Mouse (Mus musculus) kidney, adult 8-10 months (tissue): Measurements from ENCODE around the gene Nop9.
A peak's percentile ranks its signal among the peaks of the same experiment; 100 is the strongest.

ENCODE experiments used
- DNase-seq, 2 experiments: peaks; one replicate each; pipeline ENCODE4 v3.0.0; 2022

Gene Nop9

DNA sequence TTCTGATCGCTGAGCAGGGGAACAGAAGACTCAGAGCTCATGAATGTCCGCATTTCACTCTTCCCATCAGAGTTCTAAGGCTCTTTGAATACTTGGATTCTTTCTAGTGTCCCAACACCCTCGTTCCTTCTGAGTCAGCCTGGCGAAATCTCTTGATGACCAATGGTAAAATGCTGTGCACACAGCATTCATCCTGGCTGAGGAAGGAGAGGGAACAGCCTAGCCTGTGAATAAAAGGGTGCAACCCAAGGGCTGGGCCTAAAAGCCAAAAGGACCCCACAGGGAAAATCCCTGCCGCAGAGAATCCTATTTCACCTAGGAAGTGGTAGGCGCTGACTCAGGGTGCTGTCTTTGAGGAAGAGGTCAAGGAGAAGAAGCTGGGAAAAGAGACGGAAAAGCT, 15.4 kb upstream of the Nop9 start:
- no peak for DNase-seq

DNA sequence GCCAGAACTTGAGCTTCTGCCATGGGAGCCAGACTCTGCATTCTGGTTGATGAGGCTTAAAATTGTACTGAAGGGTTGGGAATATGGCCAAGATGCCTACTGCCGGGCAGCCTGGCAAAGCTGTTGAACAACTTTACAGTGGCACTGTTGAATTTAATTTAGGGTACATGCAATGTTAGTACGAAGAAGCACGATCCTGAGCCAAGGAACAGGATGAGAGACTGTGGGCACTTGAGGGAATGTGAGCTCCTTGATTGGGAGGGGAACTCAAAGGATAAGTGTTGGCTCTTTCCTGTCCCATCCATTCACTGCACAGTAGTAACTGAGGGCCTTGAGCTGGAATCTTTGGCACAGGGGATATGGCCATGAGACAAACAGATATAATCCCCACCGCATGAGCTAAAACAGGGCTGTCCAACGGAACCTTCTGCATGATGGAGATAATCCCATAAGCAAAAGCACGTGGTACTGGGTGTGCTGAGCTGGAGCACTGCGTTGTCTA, 14.9 kb upstream of the Nop9 start:
- DNase-seq, result no peak

DNA sequence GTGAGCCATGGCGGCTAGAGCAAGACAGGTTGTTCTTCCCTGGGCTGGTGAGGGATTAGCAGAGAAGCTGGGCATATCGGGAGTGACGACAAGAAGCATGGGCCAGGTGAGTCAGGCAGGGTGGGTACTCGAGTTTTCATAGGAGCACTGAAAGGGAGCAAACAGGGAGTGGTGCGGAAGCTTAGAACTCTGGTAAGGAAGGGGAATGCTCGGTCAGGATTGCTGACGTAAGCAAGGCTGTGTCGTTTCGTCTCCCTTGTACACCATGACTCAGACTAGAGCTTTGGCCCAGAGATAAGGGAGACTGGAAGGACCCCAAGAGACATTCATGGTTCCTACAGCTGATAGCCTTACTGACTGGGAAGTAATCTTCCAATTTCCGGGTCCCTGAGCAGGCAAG, 11.6 kb upstream of the Nop9 start:
- no peak for DNase-seq

DNA sequence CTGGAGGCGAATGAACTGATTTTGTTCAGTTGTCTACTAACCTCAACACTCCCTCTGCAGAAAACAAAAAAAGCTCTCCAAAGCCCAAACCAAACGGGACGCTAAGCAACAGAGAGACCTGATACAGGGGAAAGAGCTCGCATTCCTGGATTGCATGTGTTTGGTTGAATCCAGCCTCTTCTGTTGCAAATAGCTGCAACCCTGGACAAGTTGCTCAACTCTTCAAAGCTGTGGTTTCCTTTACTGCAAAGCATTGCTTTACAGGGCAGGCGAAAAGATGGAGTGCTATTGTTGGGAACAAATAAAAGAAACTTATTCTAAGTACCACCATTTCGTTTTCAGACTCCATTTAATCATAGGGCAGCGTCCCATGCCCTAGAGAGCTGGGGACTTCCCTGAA, 10.6 kb upstream of the Nop9 start:
- no peak for DNase-seq

- DNase-seq, result no peak
Measured at GRCm38 (mm10) chr14:55735334-55735733, 10.2 kb upstream of the Nop9 start.

- DNase-seq, result no peak
Measured at GRCm38 (mm10) chr14:55735758-55736157, 9.7 kb upstream of the Nop9 start.

- peak; percentile 64 to 83 for DNase-seq
Measured at GRCm38 (mm10) chr14:55737086-55737687, 8.3 kb upstream of the Nop9 start.

GRCm38 (mm10) chr14:55743711-55744110, 1.8 kb upstream of the Nop9 start:
- DNase-seq, result peak; percentile 84 to 94

GRCm38 (mm10) chr14:55745861-55746237, 356 bp downstream of the Nop9 start:
- DNase-seq, result no peak

DNA sequence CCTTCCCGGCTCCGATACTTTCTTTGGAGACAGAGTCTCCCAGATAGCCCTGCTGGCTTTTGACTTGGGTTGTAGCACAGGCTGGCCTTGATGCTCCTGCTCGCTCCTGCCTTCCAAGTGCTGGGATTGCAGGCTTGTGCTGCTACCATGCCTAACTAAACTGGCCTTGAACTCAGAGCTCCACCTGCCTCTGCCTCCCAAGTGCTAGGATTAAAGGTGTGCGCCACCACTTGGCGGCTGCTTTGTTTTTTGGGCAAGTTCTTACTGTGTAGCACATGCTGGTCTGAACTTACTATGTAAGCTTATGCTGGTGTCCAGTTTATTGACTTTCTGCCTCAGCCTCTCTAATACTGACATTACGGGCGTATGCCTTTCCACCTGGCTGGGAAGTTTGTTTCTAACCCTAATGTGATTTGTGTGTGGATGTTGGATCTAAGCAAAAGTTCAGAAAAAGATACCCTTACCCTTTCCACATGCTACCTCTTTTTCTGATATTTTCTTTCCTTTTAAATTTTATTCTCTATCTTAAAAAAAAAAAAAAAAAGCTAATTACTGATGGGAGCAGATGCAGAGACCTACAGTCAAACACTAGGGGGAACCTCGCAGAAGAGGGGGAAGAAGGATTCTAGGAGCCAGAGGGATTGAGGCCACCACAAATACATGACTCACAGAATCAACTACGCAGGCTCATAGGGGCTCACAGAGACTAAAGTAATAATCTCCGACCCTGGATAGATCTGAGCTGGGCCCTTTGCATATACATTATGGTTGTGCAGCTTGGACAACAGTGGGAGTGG, 1.8 kb downstream of the Nop9 start:
- no peak for DNase-seq

DNA sequence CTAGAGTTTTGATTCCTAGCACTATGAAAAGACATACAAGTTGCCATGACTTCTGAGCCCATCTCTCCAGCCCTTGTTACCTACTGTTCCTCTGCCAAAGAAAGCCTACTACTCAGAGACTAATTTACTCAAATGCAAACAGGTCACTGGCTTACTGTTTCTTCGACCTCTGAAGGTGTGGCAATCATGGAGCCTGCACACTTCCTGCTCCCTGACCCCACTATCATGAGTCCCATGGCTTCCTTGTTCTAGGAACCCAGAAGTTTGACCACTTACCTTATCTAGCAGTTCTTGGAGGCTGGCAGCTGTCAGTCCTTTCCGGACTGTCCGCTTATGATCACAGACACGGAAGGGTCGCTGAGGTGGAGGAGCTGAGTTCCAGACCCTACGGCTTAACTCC, 12.1 kb downstream of the Nop9 start:
- DNase-seq, result no peak

- peak; percentile 84 to 90 for DNase-seq
Measured at GRCm38 (mm10) chr14:55758363-55758784, 12.9 kb downstream of the Nop9 start, which contains the start of gene Cideb. TSS of gene Cideb (minus strand) at chr14:55758458.

GRCm38 (mm10) chr14:55760156-55760555, 14.7 kb downstream of the Nop9 start:
- DNase-seq, result peak; percentile 89 to 95

- DNase-seq, result no peak
Measured at GRCm38 (mm10) chr14:55761163-55761562, 15.7 kb downstream of the Nop9 start, which contains the start of gene Ltb4r2. TSS of gene Ltb4r2 (plus strand) at chr14:55761428.

DNA sequence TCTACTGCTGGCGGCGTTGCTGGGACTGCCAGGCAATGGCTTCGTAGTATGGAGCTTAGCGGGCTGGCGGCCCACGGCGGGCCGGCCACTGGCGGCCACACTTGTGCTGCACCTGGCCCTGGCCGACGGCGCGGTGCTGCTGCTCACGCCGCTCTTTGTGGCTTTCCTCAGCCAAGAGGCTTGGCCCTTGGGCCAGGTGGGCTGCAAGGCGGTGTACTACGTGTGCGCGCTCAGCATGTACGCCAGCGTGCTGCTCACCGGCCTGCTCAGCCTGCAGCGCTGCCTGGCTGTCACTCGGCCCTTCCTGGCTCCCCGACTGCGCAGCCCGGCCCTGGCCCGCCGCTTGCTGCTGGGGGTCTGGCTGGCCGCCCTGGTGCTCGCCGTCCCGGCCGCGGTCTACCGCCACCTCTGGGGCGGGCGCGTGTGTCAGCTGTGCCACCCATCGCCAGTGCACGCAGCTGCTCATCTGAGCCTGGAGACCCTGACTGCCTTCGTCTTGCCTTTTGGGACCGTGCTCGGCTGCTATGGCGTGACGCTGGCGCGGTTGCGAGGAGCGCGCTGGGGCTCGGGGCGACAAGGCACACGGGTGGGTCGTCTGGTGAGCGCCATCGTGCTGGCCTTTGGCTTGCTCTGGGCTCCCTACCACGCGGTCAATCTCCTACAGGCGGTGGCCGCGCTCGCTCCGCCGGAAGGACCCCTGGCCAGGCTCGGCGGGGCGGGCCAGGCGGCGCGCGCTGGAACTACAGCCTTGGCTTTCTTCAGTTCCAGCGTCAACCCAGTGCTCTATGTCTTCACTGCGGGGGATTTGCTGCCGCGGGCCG, 16.7 kb downstream of the Nop9 start:
- peak in 1 of 2 experiments; percentile 28 for DNase-seq

- no peak for DNase-seq
Measured at GRCm38 (mm10) chr14:55763166-55763565, 17.7 kb downstream of the Nop9 start.

DNA sequence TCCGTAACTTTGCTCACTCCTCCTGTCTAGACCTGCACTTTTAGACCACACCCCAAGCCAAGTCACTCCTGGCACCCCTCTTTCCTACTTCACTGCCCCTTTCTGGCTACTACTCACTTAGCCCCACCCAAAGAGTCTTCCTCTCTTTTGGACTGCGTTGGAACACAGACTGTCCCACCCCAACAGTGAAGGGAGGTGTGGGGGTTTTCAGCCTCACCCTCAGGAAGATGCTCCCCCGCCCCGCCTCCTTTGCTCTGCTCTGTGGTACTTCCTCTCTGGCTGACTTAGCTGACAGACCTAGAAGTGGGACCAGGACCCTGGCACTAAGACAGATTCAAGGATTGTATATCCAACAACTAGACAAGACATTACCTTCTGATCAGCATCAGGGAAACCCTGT, 20.2 kb downstream of the Nop9 start, which contains the start of gene Ltb4r1:
Gene Ltb4r1, plus strand, starts transcription at position 267 of the 400 bp plus-strand sequence.
- DNase-seq, result no peak

- peak; percentile 61 to 77 for DNase-seq
Measured at GRCm38 (mm10) chr14:55767519-55768414, 22.3 kb downstream of the Nop9 start.

- DNase-seq, result no peak
Measured at GRCm38 (mm10) chr14:55768555-55768954, 23.1 kb downstream of the Nop9 start.

DNA sequence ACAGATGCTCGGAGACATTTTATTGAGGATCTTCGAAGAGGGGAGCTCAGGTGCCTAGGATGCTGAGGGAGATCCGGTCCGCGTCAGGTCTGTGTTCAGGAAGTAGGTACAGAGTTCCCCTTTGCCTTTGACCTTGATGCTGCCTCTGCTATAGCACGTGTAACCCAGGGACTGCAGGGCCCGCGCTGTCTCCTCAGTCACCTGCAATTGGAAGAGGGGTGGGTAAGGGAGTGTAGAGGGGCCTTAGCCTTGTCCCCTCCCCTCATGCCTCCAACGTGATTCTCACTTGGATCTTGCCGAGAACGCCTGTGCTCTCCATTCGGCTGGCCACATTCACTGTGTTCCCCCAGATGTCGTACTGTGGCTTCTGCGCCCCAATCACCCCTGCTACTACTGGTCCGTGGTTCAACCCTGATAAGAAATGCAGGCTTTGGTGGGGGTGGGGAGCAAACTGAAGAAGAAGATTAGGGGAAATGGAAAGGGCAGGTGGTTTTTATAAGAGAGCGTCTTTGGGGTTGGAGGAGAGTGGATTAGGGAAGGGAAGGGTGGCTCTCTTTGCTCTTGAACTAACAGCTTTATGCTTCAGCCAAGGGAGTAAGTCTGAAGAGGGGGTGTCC, 23.7 kb downstream of the Nop9 start:
- no peak for DNase-seq

- no peak for DNase-seq
Measured at GRCm38 (mm10) chr14:55776711-55777110, 31.2 kb downstream of the Nop9 start.

GRCm38 (mm10) chr14:55777176-55777575, 31.7 kb downstream of the Nop9 start:
- DNase-seq, result no peak
